Mouse (Mus musculus) neural tube, embryonic 14.5 days (tissue): Measurements from ENCODE around the gene Siva1. TPM values are rescaled to one million over a fixed set of nuclear protein-coding genes. Genes with fewer than 3 reads are reported as not detected.

Experiments used
- ATAC-seq: fragments of 200-750 bp; cut with Nextera tagmentation; 2 replicates; pipeline ENCODE4 v1.8.0; 2017; ENCODE audit warnings: low read depth, mild to moderate bottlenecking, moderate TSS enrichment, moderate library complexity
- H3K27ac ChIP-seq: fragments of 300-500 bp; sonication (generic); 2 replicates; pipeline ENCODE4 v1.5.1; 2014; ENCODE audit warnings: low read depth, mild to moderate bottlenecking, control low read depth, low read length, moderate library complexity, mixed read lengths
- H3K27me3 ChIP-seq: fragments of 300-500 bp; sonication (generic); 2 replicates; pipeline ENCODE4 v1.6.1; 2014; ENCODE audit warnings: low read length; ENCODE audit not compliant: control insufficient read depth, insufficient read depth
- H3K36me3 ChIP-seq: fragments of 300-500 bp; sonication (generic); 2 replicates; pipeline ENCODE4 v1.6.1; 2014; ENCODE audit warnings: low read length, mixed read lengths; ENCODE audit not compliant: control insufficient read depth, insufficient read depth
- H3K4me1 ChIP-seq: fragments of 300-500 bp; sonication (generic); 2 replicates; pipeline ENCODE4 v1.6.1; 2014; ENCODE audit warnings: low read length; ENCODE audit not compliant: control insufficient read depth, insufficient read depth
- H3K4me2 ChIP-seq: fragments of 300-500 bp; sonication (generic); 2 replicates; pipeline ENCODE4 v1.6.1; 2014; ENCODE audit warnings: mild to moderate bottlenecking, low read depth, low read length, control low read depth
- H3K4me3 ChIP-seq: fragments of 300-500 bp; sonication (generic); 2 replicates; pipeline ENCODE4 v1.5.1; 2014; ENCODE audit warnings: low read depth, low read length, control low read depth, mixed read lengths
- H3K9ac ChIP-seq: fragments of 300-500 bp; sonication (generic); replicated peaks from 2 replicates; pipeline ENCODE4 v1.6.1; 2014; ENCODE audit warnings: low read depth, mild to moderate bottlenecking, control low read depth, low read length, mixed read lengths
- H3K9me3 ChIP-seq: fragments of 300-500 bp; sonication (generic); 2 replicates; pipeline ENCODE4 v1.6.1; 2016; ENCODE audit warnings: low read length; ENCODE audit not compliant: control insufficient read depth
- WGBS: fragments of 180-500 bp; shearing (Covaris S2); extraction: QIAGEN DNeasy Blood & Tissue Kit; methylation state at CpG from one replicate; pipeline ENCODE4 v1.1.7; 2014; 5-methylcytosine and 5-hydroxymethylcytosine counted together
- polyA plus RNA-seq: library from polyadenylated mRNA; unstranded; fragments of >200 nt; fragmentation: Nextera tagmentation; extraction: Ambion mirVana; gene quantifications from 2 replicates; pipeline ENCODE4 v1.2.1, GENCODE M21; 2014

Siva1 gene
- polyA plus RNA-seq, 1 experiment from 2014 or later = 46.8 TPM

GRCm38 (mm10) chr12:112619686-112620353 lies 24.7 kb upstream of the Siva1 start, which contains the start of gene Adssl1:
TSS of gene Adssl1 (plus strand) at chr12:112620045.
- Histone ChIP-seq H3K9ac (peak within 1 kb of the TSS; percentile 63), H3K4me3 (peak within 1 kb of the TSS; percentile 41), H3K4me2 (peak within 1 kb of the TSS; percentile 97), H3K27ac (no peak within 1 kb of the TSS), H3K27me3 (peaks cover 8% of the 10 kb centered on the region; the same call in 1 of the 2 replicates), H3K36me3 (no peaks in the 10 kb centered on the region), H3K4me1 (no peaks in the 10 kb centered on the region), H3K9me3 (no peaks in the 10 kb centered on the region)
- peak; percentile 69 for ATAC-seq
- WGBS = under 1% methylated on average over 45 of the region's 56 CpGs

- Histone ChIP-seq H3K27me3 (peaks cover 8% of the 10 kb centered on the region; the same call in 1 of the 2 replicates), H3K36me3 (no peaks in the 10 kb centered on the region), H3K9ac (peak overlapping the region; percentile 63), H3K4me1 (no peaks in the 10 kb centered on the region), H3K9me3 (no peaks in the 10 kb centered on the region), H3K4me2 (peak overlapping the region; percentile 97), H3K4me3 (peak overlapping the region; percentile 41), H3K27ac (no peak overlapping the region)
- 13% methylated on average over 16 of the region's 16 CpGs for WGBS
- ATAC-seq = no peak
Measured at GRCm38 (mm10) chr12:112620354-112621061, 24.0 kb upstream of the Siva1 start.

DNA sequence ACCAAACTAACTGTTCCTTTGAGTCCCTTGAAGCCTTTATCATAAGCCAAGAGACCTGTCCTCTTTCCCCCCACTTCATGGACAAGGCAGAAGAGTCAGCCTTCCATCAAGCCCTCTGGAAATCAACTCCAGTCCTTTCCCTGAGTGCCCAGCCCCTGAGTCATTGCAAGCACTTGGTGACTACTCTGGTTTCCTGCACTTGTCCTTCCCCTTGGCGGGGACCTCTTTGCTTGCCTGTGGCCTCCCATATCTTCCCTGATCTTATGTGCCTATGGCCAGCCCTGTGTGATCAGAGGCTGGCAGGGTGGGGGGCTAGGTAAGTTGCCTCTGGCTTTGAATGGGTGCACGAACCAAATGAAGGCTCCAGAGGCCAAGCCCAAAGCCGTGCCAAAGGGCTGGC lies 22.6 kb upstream of the Siva1 start:
- WGBS = 83% methylated on average over 3 of the region's 3 CpGs

DNA sequence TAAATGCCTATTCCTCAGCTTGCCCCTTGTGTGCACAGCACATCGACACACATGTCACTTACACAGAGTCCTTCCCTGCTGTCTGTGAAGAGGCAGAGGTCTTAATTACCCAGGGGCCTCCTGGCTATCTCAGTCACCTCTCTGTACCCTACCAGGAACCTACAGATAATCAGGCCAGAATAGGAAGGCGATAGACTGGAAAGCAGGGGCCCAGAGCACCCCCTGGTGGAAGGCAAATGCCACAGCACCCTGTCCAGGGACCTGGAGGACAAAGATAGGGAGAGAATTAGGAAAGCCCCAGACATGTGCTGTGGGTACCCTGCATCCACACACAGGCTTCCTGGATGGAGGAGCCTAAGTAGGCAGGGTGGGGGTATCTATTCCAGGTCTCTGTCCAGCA lies 20.7 kb upstream of the Siva1 start:
- Histone ChIP-seq H3K9ac (no peak overlapping the region), H3K9me3 (no peaks in the 10 kb centered on the region), H3K27me3 (peaks cover 6% of the 10 kb centered on the region; the same call in 1 of the 2 replicates), H3K4me2 (no peak overlapping the region), H3K27ac (no peak overlapping the region), H3K4me3 (no peak overlapping the region), H3K36me3 (no peaks in the 10 kb centered on the region), H3K4me1 (no peaks in the 10 kb centered on the region)
- WGBS = 12% methylated on average over 2 of the region's 2 CpGs
- ATAC-seq = no peak

More for the DNA sequence above, 22.6 kb upstream of the Siva1 start:
- peaks cover 8% of the 10 kb centered on the region; the same call in 1 of the 2 replicates for H3K27me3 ChIP-seq
- no peak overlapping the region for H3K4me3 ChIP-seq
- no peak for ATAC-seq
- H3K4me2 ChIP-seq = no peak overlapping the region
- H3K27ac ChIP-seq = no peak overlapping the region
- no peak overlapping the region for H3K9ac ChIP-seq
- no peaks in the 10 kb centered on the region for H3K36me3 ChIP-seq
- H3K4me1 ChIP-seq = no peaks in the 10 kb centered on the region
- H3K9me3 ChIP-seq = no peaks in the 10 kb centered on the region

GRCm38 (mm10) chr12:112625700-112626099 lies 18.8 kb upstream of the Siva1 start:
- no peaks in the 10 kb centered on the region for H3K9me3 ChIP-seq
- H3K9ac ChIP-seq = no peak overlapping the region
- no peaks in the 10 kb centered on the region; the same call in 1 of the 2 replicates for H3K4me1 ChIP-seq
- H3K4me2 ChIP-seq = no peak overlapping the region
- H3K4me3 ChIP-seq = no peak overlapping the region
- peaks cover 2% of the 10 kb centered on the region; the same call in 1 of the 2 replicates for H3K27me3 ChIP-seq
- 86% methylated on average over 4 of the region's 4 CpGs for WGBS
- H3K27ac ChIP-seq = no peak overlapping the region
- no peaks in the 10 kb centered on the region for H3K36me3 ChIP-seq
- no peak for ATAC-seq

DNA sequence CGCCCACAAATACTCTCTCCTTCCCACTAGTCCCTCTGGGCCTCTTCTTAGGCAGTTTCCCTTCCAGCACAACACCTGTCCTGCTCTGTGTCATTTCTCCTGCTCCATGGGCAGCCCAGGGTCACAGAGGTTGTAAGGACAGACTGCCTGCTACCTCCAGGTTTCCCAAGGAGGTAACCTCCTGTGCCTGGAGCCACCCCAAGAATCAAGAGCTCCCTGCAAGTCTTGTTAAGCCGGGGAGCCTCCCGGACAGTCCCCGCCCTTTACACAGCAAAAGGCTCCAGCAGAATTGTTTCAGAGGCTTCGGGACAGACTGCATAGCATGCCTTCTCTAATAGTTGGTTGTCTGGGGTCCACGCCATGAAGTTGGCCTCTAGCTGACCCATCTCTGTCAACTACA lies 18.0 kb upstream of the Siva1 start:
- H3K9me3 ChIP-seq = no peaks in the 10 kb centered on the region
- ATAC-seq = no peak
- H3K36me3 ChIP-seq = no peaks in the 10 kb centered on the region
- no peak overlapping the region for H3K4me2 ChIP-seq
- H3K27me3 ChIP-seq = no peaks in the 10 kb centered on the region
- H3K9ac ChIP-seq = no peak overlapping the region
- no peak overlapping the region for H3K27ac ChIP-seq
- WGBS = 78% methylated on average over 6 of the region's 6 CpGs
- H3K4me3 ChIP-seq = no peak overlapping the region
- H3K4me1 ChIP-seq = no peaks in the 10 kb centered on the region; the same call in 1 of the 2 replicates

GRCm38 (mm10) chr12:112627097-112627881 lies 17.2 kb upstream of the Siva1 start:
- no peak overlapping the region for H3K9ac ChIP-seq
- no peaks in the 10 kb centered on the region for H3K9me3 ChIP-seq
- ATAC-seq = no peak
- H3K4me1 ChIP-seq = no peaks in the 10 kb centered on the region; the same call in 1 of the 2 replicates
- no peak overlapping the region for H3K27ac ChIP-seq
- WGBS = 65% methylated on average over 7 of the region's 7 CpGs
- H3K27me3 ChIP-seq = no peaks in the 10 kb centered on the region
- H3K4me2 ChIP-seq = no peak overlapping the region
- H3K4me3 ChIP-seq = no peak overlapping the region
- no peaks in the 10 kb centered on the region for H3K36me3 ChIP-seq

- Histone ChIP-seq H3K4me2 (no peak overlapping the region), H3K36me3 (no peaks in the 10 kb centered on the region), H3K27ac (no peak overlapping the region), H3K4me3 (no peak overlapping the region), H3K9me3 (no peaks in the 10 kb centered on the region), H3K4me1 (no peaks in the 10 kb centered on the region; the same call in 1 of the 2 replicates), H3K27me3 (no peaks in the 10 kb centered on the region), H3K9ac (no peak overlapping the region)
- ATAC-seq = no peak
- WGBS = 88% methylated on average over 6 of the region's 6 CpGs
Measured at GRCm38 (mm10) chr12:112628197-112628596, 16.3 kb upstream of the Siva1 start.
